Mouse (Mus musculus) v-Abl transformed pro-B cells (cell line): ENCODE data around the gene Sost.

ENCODE experiments used
- in situ Hi-C, 2 experiments: fragments of 400-800 bp; cut with MboI; formaldehyde crosslinking; loops; one replicate each; pipeline ENCODE4 v1.15.1; 2025; ENCODE audit not compliant: unreplicated experiment in 2 of 2

Sost gene

DNA sequence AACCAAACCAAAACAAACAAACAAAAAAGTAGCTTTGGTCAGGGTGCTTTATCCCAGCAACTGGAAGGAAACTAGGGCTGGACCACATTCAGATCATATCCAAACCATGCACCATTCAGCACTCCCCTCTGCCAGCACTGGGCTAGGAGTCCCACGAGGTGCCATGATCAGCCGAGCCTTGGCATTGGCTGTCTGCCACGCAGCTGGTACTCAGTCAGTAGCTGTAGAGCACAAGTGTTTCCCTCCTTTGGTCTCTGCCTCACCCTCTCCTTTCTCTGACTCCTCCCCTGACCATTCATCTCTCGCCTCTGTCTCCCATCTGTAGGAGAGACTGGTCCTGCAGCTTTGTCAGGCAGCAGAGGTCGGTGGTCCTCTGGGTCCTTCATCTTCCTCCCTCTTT is 9.3 kb downstream of the Sost start:
- in situ Hi-C loops, result no loop called here

- in situ Hi-C loops, result no loop called here
Measured at GRCm38 (mm10) chr11:101953441-101953840, 13.4 kb downstream of the Sost start.

GRCm38 (mm10) chr11:101952541-101953341 is 14.1 kb downstream of the Sost start:
- in situ Hi-C loops, result no loop called here

DNA sequence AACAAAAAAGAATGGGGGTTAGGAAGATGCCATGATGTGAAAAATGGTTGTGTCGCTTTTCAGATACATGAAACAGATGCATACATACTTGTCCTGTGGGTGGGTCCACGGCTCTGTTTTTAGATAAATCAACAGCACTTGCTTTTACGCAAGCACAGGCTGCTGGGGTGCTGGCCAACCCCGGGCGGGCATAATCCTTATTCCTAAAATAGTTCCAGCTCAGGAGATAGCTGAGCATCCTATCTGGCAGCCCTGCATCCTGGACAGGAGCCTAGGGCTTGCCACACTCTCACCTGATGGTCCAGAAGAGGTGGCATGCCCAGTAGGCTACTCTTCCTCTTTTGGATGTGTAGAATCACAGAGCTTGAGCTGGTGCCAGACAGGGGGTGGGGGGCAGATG is 16.8 kb downstream of the Sost start:
- in situ Hi-C loops, result no loop called here

DNA sequence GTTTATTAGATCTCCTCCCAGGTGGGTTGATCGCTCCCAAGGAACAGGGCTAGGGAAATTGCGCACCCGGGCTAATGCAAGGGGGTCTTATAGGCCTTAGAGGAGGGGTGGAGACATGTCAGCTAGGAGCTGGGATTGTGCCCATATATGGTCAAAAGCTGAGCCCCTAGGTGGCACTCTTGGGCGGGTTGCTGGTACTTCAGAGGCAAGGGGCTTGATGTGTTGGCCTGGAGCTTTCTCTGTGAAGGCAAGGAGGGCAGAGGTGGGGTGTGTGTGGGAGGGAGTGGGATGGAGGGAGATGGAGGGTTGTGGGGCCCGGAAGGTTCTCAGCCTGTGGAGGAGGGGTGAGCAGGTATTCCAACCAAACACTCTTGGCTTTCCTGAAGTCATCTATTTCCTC is 20.3 kb downstream of the Sost start:
- in situ Hi-C loops, result no loop called here

- in situ Hi-C loops, result no loop called here
Measured at GRCm38 (mm10) chr11:101943055-101943454, 23.8 kb downstream of the Sost start.

GRCm38 (mm10) chr11:101937108-101937507 is 29.7 kb downstream of the Sost start:
- in situ Hi-C loops, result no loop called here

- in situ Hi-C loops, result no loop called here
Measured at GRCm38 (mm10) chr11:101936421-101936820, 30.4 kb downstream of the Sost start.

DNA sequence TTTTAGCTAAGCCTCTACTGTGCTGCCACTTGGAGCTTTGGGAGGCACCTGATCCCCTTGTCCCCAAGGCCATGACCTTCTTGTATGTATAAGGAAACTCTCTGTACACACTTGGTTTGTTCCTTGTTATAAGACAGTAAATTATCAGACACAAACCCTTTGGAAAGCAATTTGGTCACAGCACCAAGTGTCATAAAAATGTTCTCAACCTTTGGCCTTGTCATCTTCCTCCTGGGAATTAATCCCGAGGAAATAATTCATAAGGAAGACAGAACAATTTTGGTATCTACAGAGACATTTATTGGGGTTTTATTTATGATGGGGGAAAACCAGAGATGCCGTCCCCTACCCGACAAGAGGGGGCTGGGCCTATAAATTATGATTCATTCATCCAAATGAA is 31.1 kb downstream of the Sost start:
- in situ Hi-C loops, result no loop called here

GRCm38 (mm10) chr11:101931978-101932377 is 34.8 kb downstream of the Sost start:
- in situ Hi-C loops, result no loop called here

DNA sequence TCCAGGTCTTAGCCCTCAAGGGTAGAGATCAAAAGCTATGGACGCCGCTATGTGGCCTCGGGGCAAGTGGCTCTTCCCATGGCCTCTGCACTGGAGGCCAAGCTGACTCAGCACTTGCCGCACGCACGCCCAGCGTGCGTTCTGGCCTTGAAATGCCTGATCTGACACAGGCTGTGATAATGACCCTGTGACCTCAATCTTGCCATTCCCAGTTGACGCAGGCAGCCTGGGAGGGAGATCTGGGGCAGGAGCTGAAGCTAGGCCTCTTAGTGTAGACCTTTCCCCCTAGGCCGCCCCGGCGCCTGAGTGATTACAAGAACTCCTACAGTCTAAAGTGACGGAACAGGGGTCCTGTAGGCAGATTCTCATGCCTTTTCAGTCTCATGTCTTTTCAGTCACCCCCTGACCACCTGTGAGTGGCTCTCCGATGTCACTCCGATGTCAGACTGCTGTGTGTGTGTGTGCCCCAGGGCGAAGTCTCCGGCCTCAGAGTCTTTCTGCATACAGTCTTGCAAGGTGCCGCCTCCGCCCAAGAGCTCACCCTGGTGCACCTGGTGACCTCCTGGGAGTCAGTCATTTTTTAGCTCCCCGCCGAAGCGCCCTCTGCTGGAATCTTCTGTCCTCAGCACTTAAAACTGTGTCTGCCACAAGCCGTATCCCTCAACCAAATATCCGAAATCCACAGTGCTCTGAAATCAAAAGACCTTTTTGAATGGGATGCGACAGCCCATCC is 38.6 kb downstream of the Sost start:
- in situ Hi-C loops, result no loop called here

DNA sequence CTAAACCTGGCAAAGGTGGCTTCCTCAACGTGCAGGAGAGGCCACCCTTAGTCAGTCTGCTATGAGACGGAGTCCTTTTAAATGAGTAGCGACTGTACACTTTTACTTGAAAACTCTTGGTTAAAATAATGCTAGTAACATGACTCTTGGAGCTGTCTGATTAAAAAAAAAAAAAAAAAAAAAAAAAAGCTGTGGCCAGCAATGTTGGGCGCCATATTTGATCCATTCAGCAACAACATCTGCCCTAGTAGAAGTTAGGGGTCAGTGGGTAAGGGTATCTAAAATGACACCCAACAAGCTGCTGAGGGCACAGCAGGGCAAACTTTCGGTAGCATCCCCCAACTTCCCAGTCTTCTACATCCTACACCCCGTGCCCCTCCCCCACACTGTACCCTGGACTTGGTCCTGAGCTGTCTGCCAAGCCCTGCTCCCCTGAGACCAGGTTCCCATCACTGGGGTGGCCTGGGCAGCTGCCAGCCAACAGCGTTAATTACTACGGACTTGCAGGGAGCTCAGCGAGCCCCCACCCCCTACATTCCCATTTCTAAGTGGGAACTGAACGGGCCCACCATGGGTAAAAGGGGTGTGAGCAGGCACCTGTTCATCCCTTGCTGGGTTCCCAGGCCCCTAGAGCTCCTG is 39.7 kb downstream of the Sost start:
- in situ Hi-C loops, result no loop called here

DNA sequence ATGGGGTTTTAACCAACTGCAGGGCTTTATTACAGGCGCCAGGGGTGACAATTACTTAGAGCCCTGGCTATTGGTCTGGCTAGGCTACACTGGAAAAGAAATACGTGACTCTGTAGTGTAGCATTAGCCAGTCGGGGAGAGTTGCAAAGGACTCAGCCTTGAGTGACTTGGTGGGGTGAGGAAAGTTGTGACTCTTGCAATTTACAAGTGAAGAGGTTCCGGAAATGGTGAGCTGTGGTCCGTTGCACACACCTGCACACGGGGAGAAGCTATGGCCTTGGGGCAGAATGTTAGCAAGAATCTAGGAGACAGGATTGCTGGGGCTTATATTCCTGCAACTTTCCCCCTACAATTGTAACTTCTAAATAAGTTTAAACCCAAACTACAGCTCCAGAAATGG is 41.2 kb downstream of the Sost start:
- in situ Hi-C loops, result no loop called here

DNA sequence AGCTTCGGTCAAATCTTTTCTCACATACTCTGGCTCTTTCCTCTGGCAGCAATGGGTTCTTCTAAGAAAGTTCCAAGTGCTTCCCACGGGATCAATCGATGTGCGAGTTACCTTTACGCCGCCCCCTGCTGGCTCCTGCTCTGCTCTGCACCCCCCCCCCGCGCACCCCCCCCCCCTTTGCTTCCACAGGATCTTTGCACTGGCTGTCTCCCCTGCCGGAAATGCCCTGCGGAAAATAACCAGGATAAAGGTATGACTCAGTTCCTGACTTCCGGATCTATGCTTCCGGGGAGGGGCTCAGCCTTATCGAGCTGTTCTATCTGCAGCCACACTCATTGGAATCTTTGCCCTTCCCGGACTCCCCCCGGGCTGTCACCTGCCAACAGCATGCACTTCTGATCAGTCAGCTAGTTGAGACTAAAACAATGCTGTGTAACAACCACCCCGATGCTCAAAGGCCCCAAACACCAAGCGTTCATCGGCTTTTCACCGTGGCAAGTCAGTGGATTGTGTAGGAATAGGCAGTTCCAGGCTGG is 42.3 kb downstream of the Sost start:
- in situ Hi-C loops, result loop anchor here (5.0 kb wide), 1 partner anchor 43 kb away; the partner anchor contains the start of gene Sost (in 2 of the 2)

GRCm38 (mm10) chr11:101923988-101924387 is 42.8 kb downstream of the Sost start:
- in situ Hi-C loops, result loop anchor here (5.0 kb wide), 1 partner anchor 43 kb away; the partner anchor contains the start of gene Sost (in 2 of the 2)

GRCm38 (mm10) chr11:101921361-101921952 is 45.4 kb downstream of the Sost start:
- in situ Hi-C loops, result loop anchor here (5.0 kb wide), 1 partner anchor 46 kb away; the partner anchor contains the start of gene Sost (in 2 of the 2)

DNA sequence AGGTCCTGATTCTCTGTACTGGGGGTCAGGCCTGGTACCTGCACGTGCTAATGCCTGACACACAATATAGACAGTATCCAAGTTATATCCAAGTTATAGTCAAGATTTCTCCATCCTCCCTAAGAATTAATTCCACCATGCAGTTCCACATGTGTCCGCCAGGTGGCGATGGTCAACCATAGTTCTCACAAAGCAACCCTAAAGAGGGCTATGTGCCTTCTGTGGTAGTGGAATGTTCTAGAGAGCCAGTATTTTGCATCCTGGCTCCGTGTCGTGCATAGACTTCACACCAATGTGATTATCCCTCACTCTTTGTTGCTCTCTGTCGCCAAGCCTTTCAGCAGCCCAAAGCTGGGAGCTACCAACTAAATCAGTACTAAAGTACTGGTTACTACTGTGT is 47.2 kb downstream of the Sost start:
- in situ Hi-C loops, result loop anchor here (5.0 to 10.0 kb wide), 3 partner anchors 48 to 135 kb away; partner anchors contain the start of genes Sost (in 2 of the 2) and Cd300lg (in 1 of the 2)

DNA sequence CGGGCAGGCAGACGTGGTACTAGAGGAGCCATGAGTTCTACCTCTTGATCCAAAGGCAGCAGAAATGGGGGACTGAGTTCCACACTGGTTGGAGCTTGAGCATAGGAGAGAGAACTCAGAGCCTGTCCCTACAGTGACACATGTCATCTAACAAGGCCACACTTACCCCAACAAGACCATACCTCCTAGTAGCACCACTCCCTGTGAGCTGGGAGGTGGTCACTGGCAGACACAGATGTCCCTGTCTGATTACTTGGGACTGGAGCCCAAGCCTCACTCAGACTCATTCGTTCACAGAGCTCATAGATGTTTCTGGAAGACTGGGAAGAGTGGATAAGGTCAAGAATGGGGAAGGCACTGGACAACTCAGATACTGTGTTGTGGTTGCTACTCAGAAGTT is 48.2 kb downstream of the Sost start:
- in situ Hi-C loops, result loop anchor here (10.0 kb wide), 2 partner anchors 126 to 136 kb away; partner anchors contain the start of gene Cd300lg (in 1 of the 2)

GRCm38 (mm10) chr11:101916772-101917171 is 50.0 kb downstream of the Sost start:
- in situ Hi-C loops, result loop anchor here (10.0 kb wide), 2 partner anchors 128 to 138 kb away; partner anchors contain the start of gene Cd300lg (in 1 of the 2)

- in situ Hi-C loops, result loop anchor here (5.0 to 10.0 kb wide), 3 partner anchors 101 to 141 kb away; partner anchors contain the start of gene Cd300lg (in 1 of the 2)
Measured at GRCm38 (mm10) chr11:101913591-101913990, 53.2 kb downstream of the Sost start.
